Mouse (Mus musculus) 416B (cell line): ENCODE measurements at regions not wholly inside any gene's neighbourhood (a gene's known extent, or its start where the extent isn't known, plus 50 kb on each side); places are given as distances from the start of the nearest gene placed in this dataset.

ENCODE experiments used
- DNase-seq: peaks from one replicate; pipeline ENCODE4 v3.0.0; 2011; ENCODE audit warnings: low read depth

DNA sequence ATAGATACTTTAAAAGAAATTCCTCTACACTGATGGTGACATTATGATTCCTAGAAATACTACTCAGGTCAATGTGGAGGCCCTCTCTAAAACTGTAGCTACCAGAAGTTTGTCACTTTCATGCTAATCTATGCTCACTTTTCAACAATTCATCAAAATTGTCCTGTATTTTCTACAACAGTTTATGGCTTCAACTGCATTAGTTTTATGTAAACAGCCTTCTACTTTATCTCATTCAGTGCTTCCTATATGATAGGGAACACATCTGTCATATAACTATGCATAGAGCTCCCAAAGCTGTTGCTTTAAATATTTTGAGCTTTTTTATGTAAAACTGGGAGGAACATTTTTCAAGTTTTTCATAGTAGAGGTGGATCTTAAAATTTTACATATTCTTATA, 338.7 kb upstream of the Dph6 start:
- DNase-seq: no peak

DNA sequence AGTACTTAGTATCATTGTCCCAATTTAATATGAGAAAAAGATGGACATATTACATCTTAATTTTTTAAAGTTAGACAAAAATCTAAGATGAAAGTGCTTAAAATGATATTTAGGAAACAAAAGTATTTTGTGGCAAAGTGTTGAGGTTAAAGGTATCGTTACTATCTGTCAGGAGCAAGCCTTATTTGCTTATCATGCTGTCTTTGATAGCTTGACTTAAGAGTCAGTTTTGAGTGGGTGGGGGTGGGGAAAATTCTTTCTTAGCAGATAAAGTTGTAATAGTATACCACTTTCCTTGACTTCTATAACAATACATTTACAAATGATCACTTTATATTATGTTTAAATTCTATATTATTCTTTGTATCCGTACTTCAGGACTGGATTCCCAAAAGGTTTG, 339.1 kb upstream of the Dph6 start:
- no peak for DNase-seq

GRCm38 (mm10) chr2:114994691-114995347, 340.1 kb upstream of the Dph6 start:
- peak; percentile 24 for DNase-seq

DNA sequence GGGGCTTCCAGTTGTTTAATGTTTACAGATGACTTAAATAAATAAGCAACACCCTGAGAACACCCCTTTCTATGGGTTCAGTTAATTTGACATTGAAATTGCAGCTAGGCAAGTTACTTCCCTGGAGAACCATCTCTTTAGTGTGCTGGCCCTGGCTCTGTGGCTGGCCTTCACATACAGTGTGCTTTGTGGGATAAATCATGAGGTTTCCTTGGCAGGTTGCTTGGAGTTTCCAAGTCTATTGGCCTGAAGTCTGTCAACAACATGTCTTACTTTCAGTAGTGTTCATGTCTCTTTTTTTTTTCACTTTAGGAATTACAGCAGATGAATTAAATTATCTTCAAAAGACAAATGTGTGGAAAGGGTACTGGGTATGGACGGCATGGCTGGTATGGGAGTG, 359.2 kb upstream of the Dph6 start:
- no peak for DNase-seq

GRCm38 (mm10) chr2:115026777-115027176, 372.0 kb upstream of the Dph6 start:
- DNase-seq: no peak

GRCm38 (mm10) chr2:115031134-115031533, 376.4 kb upstream of the Dph6 start:
- no peak for DNase-seq

DNA sequence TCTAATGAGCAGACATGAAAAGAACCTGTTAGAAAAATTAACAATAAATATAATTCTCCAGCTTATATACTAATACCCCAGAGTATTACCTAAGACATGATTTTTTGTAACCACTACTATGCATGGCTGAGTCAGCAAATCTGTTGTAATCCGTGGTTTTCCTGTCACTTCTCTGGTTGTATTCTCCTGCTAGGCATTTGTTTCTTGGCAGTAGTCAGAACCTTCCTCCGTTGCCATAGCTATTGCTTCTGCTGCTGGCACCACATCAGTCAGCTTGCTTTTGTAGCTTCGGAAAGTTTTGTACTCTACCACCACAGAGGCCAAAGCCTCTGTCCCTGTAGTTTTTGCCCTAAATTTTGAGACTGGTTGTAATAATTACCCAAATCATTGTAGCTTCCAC, 381.4 kb upstream of the Dph6 start:
- peak; percentile 51 for DNase-seq

- DNase-seq: no peak
These were observed 387.6 kb upstream of the Dph6 start for GRCm38 (mm10) chr2:115042299-115042785.

DNA sequence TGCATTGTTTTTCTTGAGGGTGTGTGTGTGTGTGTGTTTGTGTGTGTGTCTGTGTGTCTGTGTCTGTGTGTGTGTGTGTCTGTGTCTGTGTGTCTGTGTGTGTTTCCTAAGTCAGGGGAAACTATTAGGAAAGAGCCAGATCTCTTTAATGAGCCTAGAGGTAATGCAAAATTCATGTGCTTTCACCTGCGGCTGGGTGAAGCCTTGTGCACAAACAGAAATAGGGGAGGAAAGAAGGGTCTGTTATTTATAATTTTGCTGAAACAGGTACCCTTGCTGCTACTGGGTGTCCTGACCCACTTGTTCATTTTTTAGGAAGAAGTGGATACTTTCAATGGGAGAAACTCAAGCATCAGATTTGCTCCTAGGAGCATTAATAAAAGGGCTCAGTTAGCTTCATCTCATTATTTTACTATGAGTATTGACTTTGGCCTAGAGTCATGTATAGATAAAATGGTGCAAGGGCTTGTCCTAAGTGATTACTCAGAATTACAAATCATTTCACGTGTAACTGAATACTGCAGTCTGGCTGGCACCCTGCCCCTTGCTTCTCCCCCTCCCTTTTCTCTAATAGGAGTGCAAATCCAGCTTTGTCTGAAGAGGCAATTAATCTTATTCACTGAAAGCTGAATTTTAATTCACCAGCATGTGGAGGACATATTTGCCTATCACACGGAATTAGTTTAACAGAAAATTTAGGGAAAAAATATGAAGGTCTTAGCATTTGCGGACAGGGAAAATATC, 401.7 kb upstream of the Dph6 start:
- DNase-seq: no peak

GRCm38 (mm10) chr2:115057200-115057599, 402.4 kb upstream of the Dph6 start:
- no peak for DNase-seq

DNA sequence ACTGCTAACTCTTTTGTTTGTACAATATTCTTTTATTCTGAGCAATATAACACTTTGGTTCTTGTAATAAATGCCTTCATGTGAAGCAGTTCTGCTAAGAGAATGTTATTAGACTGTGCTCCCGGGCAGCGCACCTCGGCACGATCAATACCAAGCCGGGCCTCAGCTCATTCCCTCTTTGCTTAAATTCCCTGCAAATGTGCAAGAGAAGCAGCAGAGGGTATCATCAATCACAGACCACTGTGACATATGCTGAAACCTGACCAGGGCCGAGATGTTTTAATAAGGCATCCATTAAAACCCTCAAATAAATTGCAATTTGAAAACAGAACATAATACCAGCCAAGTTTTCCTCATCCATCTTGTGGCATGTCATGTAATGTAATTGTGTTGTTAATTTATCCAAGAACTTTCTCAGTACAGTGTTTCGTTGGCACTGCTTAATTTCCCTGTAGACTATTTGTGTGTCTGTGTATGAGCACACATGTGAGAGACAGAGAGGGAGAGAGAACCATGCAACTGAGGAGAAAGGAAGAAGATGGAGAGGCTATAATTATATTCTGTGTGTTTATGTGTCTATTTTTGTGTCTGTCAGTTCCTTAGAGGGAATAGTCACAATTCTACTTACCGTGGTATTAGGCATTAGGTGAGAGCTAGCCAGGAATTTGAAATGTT, 412.9 kb upstream of the Dph6 start:
- no peak for DNase-seq

DNA sequence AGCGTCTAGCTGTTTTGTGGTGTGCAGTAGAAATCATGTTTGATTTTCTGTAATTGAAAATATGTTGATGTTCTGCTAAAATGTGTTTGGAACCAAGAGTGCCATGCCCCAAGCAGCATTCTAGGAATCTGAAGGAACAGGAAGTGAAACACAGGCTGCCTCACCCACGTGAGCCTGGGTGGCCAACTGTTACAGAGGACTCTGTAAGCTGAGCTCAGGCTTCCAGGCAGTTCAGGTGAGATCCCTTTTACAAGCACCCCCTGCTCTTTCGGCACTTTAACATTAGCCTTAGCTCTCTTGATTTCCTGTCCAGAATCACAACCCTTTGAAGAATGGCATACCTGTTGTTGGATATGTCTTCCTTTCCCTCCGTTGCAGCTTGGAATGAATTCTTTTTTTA, 414.9 kb upstream of the Dph6 start:
- DNase-seq: no peak

GRCm38 (mm10) chr2:115070123-115070522, 415.4 kb upstream of the Dph6 start:
- DNase-seq: no peak

DNA sequence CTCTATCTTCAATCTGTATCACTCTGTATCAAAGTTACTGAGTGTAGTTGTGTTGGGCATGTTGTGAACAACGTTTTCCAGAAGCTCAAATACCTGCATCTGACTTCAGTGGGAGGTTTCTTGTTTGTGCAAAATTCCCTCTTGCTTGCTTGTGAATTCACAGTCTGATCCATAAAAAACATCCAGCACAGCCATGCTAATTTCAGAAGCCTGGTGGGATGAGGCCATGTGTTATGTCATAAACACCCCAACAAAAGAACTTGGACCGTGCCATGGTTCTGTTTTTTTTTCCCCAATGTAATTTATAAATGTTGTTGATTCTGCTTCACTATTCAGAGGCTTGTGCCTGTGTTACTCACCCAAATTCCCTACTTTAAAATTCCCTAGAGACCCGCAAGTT, 415.9 kb upstream of the Dph6 start:
- no peak for DNase-seq

DNA sequence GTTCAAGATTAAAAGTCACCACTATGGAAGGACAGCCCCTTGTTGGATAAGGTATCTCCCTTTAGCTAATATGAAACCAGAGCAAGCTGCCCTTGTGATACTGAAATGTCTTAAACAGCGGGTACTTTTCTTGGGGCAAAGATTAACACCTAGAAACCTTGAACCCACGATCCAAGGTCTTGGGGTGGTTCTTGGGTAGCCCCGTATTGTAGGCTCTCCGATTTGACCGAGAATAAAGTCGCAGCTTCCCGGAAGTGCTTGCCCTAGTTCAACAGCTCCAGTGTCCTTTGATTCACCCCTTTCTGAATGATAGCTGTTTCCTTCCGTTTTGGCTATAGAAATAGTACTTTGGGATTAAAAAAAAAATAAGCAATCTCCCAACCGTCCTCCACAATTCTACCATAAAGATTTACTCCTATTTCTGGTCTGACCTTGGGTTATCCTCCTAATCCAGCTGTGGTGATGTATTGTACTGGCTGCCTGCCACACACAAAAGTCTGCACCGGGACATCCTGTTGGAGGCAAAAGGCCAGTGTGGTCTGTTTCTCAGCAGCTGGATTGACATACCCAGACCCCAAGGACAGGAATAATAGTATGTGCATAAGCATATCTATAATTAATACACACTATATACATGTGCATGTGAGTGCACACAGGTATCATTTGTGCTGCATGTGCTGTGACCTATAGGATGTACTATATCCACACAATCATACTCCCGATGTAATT, 427.0 kb upstream of the Dph6 start:
- DNase-seq: no peak

DNA sequence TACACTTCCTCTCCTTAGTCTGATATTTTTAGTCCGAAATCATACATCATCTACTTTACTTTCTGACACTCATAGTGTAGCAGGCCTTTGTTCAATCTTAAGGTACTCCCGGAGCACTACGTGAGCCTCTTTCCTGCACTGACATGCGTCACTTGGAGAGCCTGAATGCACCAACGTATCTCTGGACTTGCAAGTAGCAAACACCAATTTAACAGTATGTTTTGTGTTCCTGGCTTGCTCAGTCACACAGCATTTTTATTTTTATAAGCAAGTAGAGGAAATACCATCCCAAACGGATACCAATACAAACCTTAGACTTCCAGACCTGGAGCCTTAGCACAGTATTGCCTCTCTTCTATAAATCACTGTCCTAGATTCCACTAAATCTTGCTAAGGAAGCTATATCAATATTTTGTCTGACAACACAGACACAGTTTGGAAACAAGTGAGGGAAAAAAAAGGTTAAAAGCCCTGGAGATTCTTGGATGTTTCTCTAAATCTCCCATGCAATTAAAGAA, 427.6 kb upstream of the Dph6 start:
- DNase-seq: no peak

- DNase-seq: no peak
These were observed 433.8 kb upstream of the Dph6 start for GRCm38 (mm10) chr2:115088421-115089120.

DNA sequence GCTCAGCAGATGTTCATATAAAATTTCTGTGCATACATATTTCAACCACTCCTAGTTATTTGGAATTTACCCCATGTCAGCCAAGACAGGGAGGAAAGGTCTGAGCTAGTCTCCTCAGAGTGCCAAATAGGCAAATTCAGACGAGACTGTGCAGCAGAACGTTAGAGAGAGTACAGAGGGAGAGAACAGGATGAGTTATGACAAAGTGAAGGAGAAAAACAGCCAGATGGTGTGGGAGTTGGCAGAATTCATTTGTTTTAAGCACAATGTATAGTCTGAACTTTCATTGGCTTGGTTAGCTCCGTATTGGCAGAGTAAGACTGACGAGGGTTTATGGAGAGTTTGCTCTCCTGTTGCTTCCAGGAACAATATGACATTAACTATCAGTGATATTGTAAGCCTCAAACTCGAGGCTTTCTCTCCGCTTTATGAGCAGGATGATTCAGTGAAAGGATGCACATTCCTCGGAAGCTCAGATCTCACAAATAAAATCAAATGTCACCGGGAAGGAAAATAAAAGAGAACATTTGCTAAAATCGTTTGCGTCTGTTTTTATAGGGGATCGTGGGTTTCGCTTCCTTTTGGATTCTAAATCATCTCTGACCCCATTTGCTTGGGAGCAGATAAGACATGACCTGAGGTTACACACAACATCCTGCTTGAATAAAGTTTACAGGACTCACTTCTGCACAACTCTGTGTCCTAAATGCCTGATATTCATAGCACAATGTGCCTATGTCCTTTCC, 435.8 kb upstream of the Dph6 start:
- DNase-seq: no peak

GRCm38 (mm10) chr2:115095351-115095750, 440.6 kb upstream of the Dph6 start:
- DNase-seq: no peak

GRCm38 (mm10) chr2:115101501-115101900, 446.7 kb upstream of the Dph6 start:
- DNase-seq: no peak
